Mouse (Mus musculus) embryonic facial prominence, embryonic 10.5 days (tissue): Measurements from ENCODE around the gene Adcy2. TPM values are rescaled to one million over a fixed set of nuclear protein-coding genes. Genes with fewer than 3 reads are reported as not detected.
A peak's percentile ranks its signal among the peaks of the same experiment; 100 is the strongest.

Source experiments
- DNase-seq: peaks from one replicate; pipeline ENCODE4 v3.0.0-alpha.2; 2017; ENCODE audit warnings: low spot score
- H3K27ac ChIP-seq: fragments of 300-500 bp; sonication (generic); replicated peaks from 2 replicates; pipeline ENCODE4 v1.5.1; 2016; ENCODE audit warnings: mild to moderate bottlenecking
- H3K27me3 ChIP-seq: fragments of 300-500 bp; sonication (generic); replicated peaks from 2 replicates; pipeline ENCODE4 v1.6.1; 2016; ENCODE audit warnings: low read depth, mild to moderate bottlenecking; ENCODE audit not compliant: poor library complexity, severe bottlenecking
- H3K36me3 ChIP-seq: fragments of 300-500 bp; sonication (generic); replicated peaks from 2 replicates; pipeline ENCODE4 v1.6.1; 2016; ENCODE audit warnings: mild to moderate bottlenecking, moderate library complexity
- H3K4me1 ChIP-seq: fragments of 300-500 bp; sonication (generic); 2 replicates; pipeline ENCODE4 v1.6.1; 2016
- H3K4me3 ChIP-seq: fragments of 300-500 bp; sonication (generic); 2 replicates; pipeline ENCODE4 v1.5.1; 2016; ENCODE audit warnings: mild to moderate bottlenecking, moderate library complexity
- H3K9me3 ChIP-seq: fragments of 300-500 bp; sonication (generic); 2 replicates; pipeline ENCODE4 v1.6.1; 2016; ENCODE audit warnings: mild to moderate bottlenecking
- WGBS: fragments of 180-500 bp; shearing (Covaris S2); methylation state at CpG from one replicate; pipeline ENCODE4 v1.1.7; 2016; 5-methylcytosine and 5-hydroxymethylcytosine counted together
- polyA plus RNA-seq: library from polyadenylated mRNA; unstranded; fragments of >200 nt; fragmentation: Nextera tagmentation; extraction: Ambion mirVana; gene quantifications from 2 replicates; pipeline ENCODE4 v1.2.1, GENCODE M21; 2016

Gene Adcy2
- polyA plus RNA-seq, 1 experiment from 2014 or later = 0.66 TPM

DNA sequence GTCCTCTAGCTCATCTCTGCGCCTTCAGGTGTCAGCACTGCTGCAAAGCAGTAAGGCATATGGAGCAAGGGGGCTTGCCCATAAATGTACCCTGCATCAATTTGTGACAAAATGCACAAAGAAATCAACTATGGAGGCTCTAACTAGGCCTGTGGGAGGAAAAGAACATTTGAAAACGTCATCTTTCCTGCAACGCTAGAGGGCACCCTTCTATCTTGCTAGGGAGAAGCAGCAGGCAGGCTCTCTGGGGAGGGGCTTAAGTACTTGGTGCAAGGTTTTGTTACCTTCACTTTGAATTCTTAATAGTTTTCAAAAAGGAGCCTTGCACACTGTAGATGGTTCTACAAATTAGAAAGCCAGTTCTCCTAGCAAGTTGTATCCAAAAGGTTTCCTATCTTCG, 2.8 kb upstream of the Adcy2 start:
- H3K27ac ChIP-seq = no peak overlapping the region
- no peak overlapping the region for H3K4me3 ChIP-seq
- no peaks in the 10 kb centered on the region for H3K9me3 ChIP-seq
- peak; percentile 54 for DNase-seq
- peaks cover 41% of the 10 kb centered on the region for H3K27me3 ChIP-seq
- no peaks in the 10 kb centered on the region for H3K36me3 ChIP-seq
- 29% methylated on average over 4 of the region's 4 CpGs for WGBS
- peaks cover 22% of the 10 kb centered on the region for H3K4me1 ChIP-seq

DNA sequence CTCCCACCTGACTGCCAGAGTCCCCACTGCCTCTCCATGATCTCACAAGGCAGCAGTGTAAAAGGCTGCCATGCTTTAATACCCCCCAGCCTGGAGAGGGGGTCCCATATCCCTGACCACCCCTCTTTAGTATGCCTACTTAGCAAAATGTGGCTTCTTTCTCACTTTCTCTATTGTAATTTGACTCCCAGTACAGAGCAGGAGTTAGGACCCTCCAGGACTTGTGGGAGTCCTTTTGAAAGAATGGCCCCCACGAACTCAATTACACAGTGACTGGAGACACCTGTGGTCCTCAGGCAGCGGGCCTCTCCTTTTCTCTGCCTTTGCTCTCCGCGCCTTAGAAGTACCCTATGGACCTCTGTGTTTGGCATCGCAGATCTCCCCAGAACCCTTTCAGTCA, 485 bp upstream of the Adcy2 start:
- peaks cover 51% of the 10 kb centered on the region for H3K27me3 ChIP-seq
- WGBS = 42% methylated on average over 5 of the region's 5 CpGs
- H3K27ac ChIP-seq = no peak overlapping the region

DNA sequence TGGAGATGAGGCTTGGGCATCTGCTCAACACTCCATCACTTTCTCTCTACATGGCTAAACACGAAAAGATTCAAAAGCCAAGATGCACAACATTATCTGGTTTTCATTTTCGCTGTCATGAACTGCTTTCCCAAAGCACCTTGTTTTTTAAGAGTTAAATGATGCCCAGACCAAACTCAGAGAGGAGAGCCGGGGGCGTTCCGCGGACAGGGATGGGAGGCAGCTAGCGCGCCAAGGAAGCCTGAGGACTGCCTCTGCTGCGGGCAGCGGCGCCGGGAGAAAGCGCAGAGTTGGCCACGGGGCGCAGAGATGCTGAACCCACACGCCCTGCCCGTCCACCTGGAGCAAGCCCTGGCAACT, 803 bp downstream of the Adcy2 start:
- peaks cover 51% of the 10 kb centered on the region for H3K27me3 ChIP-seq
- no peaks in the 10 kb centered on the region for H3K36me3 ChIP-seq
- H3K4me3 ChIP-seq = peak overlapping the region; percentile 69
- no peaks in the 10 kb centered on the region for H3K9me3 ChIP-seq
- peak; percentile 58 for DNase-seq
- peaks cover 22% of the 10 kb centered on the region for H3K4me1 ChIP-seq
- H3K27ac ChIP-seq = peak overlapping the region; percentile 73
- under 1% methylated on average over 17 of the region's 17 CpGs for WGBS

More for the DNA sequence above, 485 bp upstream of the Adcy2 start:
- H3K36me3 ChIP-seq = no peaks in the 10 kb centered on the region
- peak overlapping the region; percentile 69 for H3K4me3 ChIP-seq
- no peaks in the 10 kb centered on the region for H3K9me3 ChIP-seq
- no peak for DNase-seq
- peaks cover 22% of the 10 kb centered on the region for H3K4me1 ChIP-seq

DNA sequence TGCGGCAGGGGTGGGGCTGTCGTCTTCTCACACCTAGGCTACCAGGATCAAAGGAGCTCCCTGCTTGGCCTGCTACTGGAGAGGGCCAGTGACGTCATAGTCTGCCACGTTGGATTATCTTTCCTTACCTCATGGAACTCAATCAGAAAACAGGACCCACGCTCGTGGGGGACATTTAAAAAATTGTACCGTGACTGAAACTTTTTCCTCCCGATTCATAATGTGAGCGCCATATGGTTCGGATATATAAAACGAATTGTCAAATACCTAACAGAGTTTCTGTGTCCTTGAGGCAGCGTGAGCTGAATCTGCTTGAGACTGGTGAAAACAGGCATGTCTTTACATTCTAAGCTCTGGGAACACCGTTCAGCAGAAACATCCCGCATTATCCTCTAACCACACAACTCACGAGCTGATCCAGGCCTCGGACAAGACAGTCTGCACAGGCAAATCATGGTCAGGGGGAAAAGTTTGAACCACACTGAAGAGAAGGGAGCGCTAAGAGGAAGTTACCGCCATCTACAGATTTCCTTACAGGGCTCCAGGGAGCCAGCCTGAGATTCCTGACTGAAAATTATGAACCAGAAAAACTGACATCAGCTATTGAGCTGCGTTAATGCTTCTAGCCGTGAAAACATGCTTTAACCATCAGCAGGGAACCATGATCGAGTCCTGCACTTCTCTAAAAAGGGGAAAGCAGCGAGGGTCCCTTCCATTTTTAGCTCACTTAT, 1.4 kb downstream of the Adcy2 start:
- Histone ChIP-seq H3K4me3 (peak overlapping the region; percentile 69), H3K27me3 (peaks cover 51% of the 10 kb centered on the region), H3K4me1 (peaks cover 22% of the 10 kb centered on the region), H3K9me3 (no peaks in the 10 kb centered on the region), H3K36me3 (no peaks in the 10 kb centered on the region), H3K27ac (no peak overlapping the region)
- DNase-seq = peak; percentile 39
- 9% methylated on average over 22 of the region's 22 CpGs for WGBS

DNA sequence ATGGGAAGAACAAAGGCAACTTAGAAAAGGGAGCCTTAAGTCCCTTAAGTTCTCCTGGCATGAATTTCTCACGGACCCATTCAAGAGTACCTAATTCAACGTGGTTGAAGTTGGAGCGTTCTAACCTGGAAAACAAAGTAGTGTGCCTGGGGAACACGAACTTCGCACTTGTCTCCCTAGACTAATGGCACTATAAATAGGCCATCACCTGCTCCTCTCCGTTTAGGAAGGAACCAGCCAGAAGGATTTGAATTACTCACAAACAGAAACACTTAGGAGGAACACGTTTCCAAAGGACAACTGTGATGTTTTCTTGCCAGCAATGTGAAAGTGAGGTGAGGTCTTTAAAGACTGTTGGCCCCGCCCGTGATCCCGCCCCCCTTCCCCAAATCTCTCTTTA, 2.0 kb downstream of the Adcy2 start:
- Histone ChIP-seq H3K4me1 (peaks cover 22% of the 10 kb centered on the region), H3K9me3 (no peaks in the 10 kb centered on the region), H3K36me3 (no peaks in the 10 kb centered on the region), H3K4me3 (peak overlapping the region; percentile 69), H3K27ac (no peak overlapping the region), H3K27me3 (peaks cover 51% of the 10 kb centered on the region)
- 30% methylated on average over 10 of the region's 10 CpGs for WGBS
- no peak for DNase-seq

DNA sequence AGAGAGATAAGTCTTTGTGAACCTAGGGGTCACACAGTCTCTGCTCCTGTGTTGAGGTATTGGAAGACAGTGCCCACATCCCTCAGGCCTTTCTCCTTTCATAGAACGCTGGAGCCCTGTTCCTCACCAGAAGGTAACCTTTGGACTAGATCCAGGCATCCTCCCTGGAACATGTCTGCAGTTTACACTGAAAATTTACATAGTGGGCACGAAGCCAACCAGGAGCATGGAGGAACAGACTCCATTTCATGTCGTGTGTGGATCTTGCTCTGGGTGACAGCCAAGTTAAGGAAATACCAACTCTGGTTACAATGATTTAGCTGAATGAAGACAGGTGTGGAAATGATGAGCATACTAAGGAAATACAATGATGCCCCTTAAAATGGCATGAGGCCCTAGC, 2.7 kb downstream of the Adcy2 start:
- Histone ChIP-seq H3K4me1 (peaks cover 22% of the 10 kb centered on the region), H3K9me3 (no peaks in the 10 kb centered on the region), H3K36me3 (no peaks in the 10 kb centered on the region), H3K4me3 (no peak overlapping the region), H3K27me3 (peaks cover 51% of the 10 kb centered on the region), H3K27ac (no peak overlapping the region)
- no peak for DNase-seq
- WGBS = 90% methylated on average over 3 of the region's 3 CpGs

DNA sequence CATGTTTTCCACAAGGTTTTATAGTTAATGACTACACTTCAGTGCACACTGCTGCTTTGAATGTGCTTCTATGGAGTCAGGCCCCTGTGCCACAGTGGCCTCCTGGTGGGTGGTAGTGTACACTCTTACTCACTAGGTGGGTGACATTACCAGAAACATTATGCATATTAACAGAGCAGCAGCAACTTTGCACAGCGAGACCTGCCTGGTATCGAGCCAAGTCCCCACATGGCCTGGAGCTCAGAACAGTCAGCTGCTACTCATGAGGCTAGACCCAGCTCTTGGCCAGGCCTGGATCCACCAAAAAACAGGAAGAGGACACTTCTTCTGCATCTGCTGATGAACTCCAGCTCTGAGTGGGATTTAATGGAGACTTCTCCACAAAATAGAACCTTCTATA, 13.6 kb downstream of the Adcy2 start:
- WGBS = 92% methylated on average over 2 of the region's 2 CpGs
- Histone ChIP-seq H3K36me3 (no peaks in the 10 kb centered on the region), H3K4me1 (no peaks in the 10 kb centered on the region), H3K27me3 (no peaks in the 10 kb centered on the region), H3K4me3 (no peak overlapping the region), H3K9me3 (no peaks in the 10 kb centered on the region), H3K27ac (no peak overlapping the region)
- no peak for DNase-seq

DNA sequence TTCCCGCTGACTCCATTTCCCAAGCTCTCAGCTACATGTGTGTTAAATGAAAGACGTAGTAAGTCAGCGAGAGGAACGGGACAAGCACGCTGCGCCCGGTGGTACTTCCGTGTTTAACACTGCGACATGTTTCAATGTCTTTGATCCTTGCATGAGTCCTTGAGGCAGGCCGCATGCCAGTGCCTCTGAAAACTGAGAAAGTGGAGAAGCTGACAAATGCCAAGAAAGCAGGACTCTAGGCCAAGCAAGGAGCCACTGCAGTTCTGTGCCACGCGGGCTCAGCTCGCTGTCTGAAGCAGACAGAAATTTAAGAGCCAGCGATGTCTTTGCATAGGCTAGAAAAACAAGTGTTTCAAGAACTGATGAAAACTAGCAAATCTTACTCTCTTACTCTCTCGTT, 15.3 kb downstream of the Adcy2 start:
- Histone ChIP-seq H3K36me3 (no peaks in the 10 kb centered on the region), H3K4me3 (no peak overlapping the region), H3K9me3 (no peaks in the 10 kb centered on the region), H3K4me1 (no peaks in the 10 kb centered on the region), H3K27me3 (no peaks in the 10 kb centered on the region), H3K27ac (no peak overlapping the region)
- WGBS = 88% methylated on average over 15 of the region's 15 CpGs
- no peak for DNase-seq

DNA sequence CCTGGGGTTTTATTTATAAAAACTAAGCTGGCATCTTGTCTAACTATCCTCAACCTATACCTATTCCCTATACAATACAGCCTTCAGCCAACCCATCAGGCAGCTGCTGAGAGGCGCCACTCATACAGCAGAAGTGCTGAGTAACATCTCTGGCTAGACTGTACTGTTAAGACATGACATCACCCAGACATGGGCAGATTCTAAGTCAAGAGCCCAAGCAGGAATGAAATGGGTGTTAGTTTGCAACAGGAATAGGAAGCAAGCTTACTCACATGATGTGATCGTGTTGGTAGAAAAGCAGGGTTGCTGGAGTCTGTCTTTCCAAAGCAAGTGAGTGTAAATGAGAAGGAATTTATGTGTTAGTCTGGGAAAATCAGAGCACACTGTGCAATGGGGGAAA, 18.3 kb downstream of the Adcy2 start:
- H3K36me3 ChIP-seq = no peaks in the 10 kb centered on the region
- no peaks in the 10 kb centered on the region for H3K4me1 ChIP-seq
- 90% methylated on average over 2 of the region's 2 CpGs for WGBS
- no peaks in the 10 kb centered on the region for H3K27me3 ChIP-seq
- H3K27ac ChIP-seq = no peak overlapping the region
- H3K9me3 ChIP-seq = no peaks in the 10 kb centered on the region
- DNase-seq = no peak
- H3K4me3 ChIP-seq = no peak overlapping the region

DNA sequence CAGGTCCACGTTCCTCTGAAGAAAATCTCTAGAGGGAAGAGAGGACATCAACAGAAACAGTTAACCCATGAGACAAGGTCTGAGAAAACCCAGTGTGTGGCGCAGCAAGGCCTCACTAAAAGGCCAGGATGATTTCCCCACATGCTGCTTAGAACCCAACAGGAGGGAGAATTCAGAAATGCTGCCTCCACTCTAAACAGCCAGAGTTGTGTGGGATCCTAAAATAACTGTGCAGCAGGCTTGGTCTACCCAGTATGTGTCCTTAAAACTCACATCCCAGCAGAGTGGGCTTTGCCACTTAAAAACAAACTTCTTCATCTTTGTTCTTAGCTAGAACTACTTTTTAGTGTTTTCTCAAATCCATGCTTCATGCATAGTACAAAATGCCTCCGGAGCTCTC, 26.2 kb downstream of the Adcy2 start:
- H3K27me3 ChIP-seq = no peaks in the 10 kb centered on the region
- no peak overlapping the region for H3K27ac ChIP-seq
- no peaks in the 10 kb centered on the region for H3K9me3 ChIP-seq
- no peak for DNase-seq
- no peaks in the 10 kb centered on the region for H3K36me3 ChIP-seq
- H3K4me3 ChIP-seq = no peak overlapping the region
- WGBS = 51% methylated on average over 3 of the region's 3 CpGs
- H3K4me1 ChIP-seq = no peaks in the 10 kb centered on the region

DNA sequence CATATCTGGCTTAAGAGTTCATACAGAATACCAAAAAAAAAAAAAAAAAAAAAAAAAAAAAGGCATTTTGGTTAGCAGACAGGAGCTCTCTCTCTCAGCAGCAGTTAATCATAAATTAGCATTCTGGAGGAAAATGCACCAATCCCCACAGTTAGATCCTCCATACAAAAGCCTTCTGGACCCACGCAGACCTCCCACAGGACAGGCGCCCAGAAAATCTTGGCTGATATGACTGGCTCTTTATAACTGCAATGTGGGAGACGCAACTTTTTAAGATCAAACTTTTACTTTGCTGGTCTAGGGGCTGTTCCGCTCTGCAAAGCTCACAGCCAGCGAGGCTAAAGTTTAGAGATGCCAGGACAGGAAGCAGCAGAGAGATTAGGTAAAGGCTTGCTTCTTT, 37.8 kb downstream of the Adcy2 start:
- DNase-seq = no peak
- Histone ChIP-seq H3K27me3 (no peaks in the 10 kb centered on the region), H3K9me3 (no peaks in the 10 kb centered on the region), H3K36me3 (no peaks in the 10 kb centered on the region), H3K4me1 (no peaks in the 10 kb centered on the region), H3K4me3 (no peak overlapping the region), H3K27ac (no peak overlapping the region)
- 86% methylated on average over 5 of the region's 5 CpGs for WGBS

DNA sequence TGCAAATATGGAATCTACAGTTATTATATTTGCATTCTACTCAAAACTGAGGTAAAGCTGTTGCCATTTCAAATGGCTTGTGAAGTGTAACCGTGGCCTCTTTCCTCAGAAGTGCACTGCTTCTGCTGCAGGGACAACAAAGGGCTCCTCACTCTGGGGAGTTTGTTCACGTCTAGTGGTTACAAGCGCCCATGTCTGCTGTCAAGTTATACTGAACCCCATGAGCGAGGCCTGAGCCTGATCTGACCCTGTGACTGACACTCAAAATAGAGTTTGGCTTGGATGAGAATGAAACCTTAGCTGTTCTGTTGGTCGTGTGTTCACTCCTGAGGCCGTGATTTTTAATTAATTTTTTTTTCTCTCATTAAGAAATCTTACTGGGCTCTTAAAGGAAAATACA, 38.8 kb downstream of the Adcy2 start:
- no peak overlapping the region for H3K27ac ChIP-seq
- H3K9me3 ChIP-seq = no peaks in the 10 kb centered on the region
- no peaks in the 10 kb centered on the region for H3K4me1 ChIP-seq
- WGBS = 77% methylated on average over 6 of the region's 6 CpGs
- H3K4me3 ChIP-seq = no peak overlapping the region
- DNase-seq = no peak
- no peaks in the 10 kb centered on the region for H3K36me3 ChIP-seq
- H3K27me3 ChIP-seq = no peaks in the 10 kb centered on the region

DNA sequence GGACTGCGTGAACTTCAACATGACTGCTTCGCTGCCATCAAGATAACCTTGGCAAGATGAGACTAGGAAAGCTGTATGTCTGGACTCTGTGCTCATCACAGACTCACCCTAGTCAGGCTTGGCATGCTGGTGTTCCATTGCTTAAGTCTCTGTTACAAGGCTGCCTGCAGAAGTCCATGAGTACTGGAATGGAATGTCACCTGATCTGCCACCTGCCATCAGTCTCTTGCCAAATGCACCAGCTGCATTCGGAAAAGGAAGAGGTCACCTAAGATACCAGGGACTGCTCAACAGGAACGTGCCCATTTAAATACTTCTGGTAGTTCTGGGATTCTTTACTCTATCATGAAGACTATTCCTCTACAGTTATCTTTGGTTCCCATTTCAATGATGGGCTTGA, 39.9 kb downstream of the Adcy2 start:
- 84% methylated on average over 4 of the region's 4 CpGs for WGBS

More for the DNA sequence above, 39.9 kb downstream of the Adcy2 start:
- H3K36me3 ChIP-seq = no peaks in the 10 kb centered on the region
- no peak overlapping the region for H3K27ac ChIP-seq
- no peaks in the 10 kb centered on the region for H3K9me3 ChIP-seq
- no peaks in the 10 kb centered on the region for H3K27me3 ChIP-seq
- H3K4me1 ChIP-seq = no peaks in the 10 kb centered on the region
- no peak overlapping the region for H3K4me3 ChIP-seq
- DNase-seq = no peak
